Mouse (Mus musculus) neural tube, embryonic 13.5 days (tissue): ENCODE results near the gene Upk1a. TPM values are rescaled to one million over a fixed set of nuclear protein-coding genes. Genes with fewer than 3 reads are reported as not detected.
A peak's percentile ranks its signal among the peaks of the same experiment; 100 is the strongest.

Experiments used
- ATAC-seq: fragments of 200-750 bp; cut with Nextera tagmentation; 2 replicates; pipeline ENCODE4 v1.8.0; 2017; ENCODE audit warnings: low read depth, mild to moderate bottlenecking, moderate TSS enrichment, moderate library complexity
- H3K27ac ChIP-seq: fragments of 300-500 bp; sonication (generic); replicated peaks from 2 replicates; pipeline ENCODE4 v1.5.1; 2015; ENCODE audit warnings: moderate library complexity, mild to moderate bottlenecking, inconsistent platforms
- H3K27me3 ChIP-seq: fragments of 300-500 bp; sonication (generic); 2 replicates; pipeline ENCODE4 v1.6.1; 2015; ENCODE audit warnings: mild to moderate bottlenecking, inconsistent platforms
- H3K36me3 ChIP-seq: fragments of 300-500 bp; sonication (generic); 2 replicates; pipeline ENCODE4 v1.6.1; 2015; ENCODE audit warnings: mild to moderate bottlenecking, inconsistent platforms
- H3K4me1 ChIP-seq: fragments of 300-500 bp; sonication (generic); replicated peaks from 2 replicates; pipeline ENCODE4 v1.6.1; 2015; ENCODE audit warnings: inconsistent platforms
- H3K4me2 ChIP-seq: fragments of 300-500 bp; sonication (generic); 2 replicates; pipeline ENCODE4 v1.6.1; 2015; ENCODE audit warnings: inconsistent platforms, mild to moderate bottlenecking, moderate library complexity
- H3K4me3 ChIP-seq: fragments of 300-500 bp; sonication (generic); 2 replicates; pipeline ENCODE4 v1.5.1; 2015; ENCODE audit warnings: mild to moderate bottlenecking, inconsistent platforms
- H3K9ac ChIP-seq: fragments of 300-500 bp; sonication (generic); 2 replicates; pipeline ENCODE4 v1.6.1; 2015; ENCODE audit warnings: moderate library complexity, mild to moderate bottlenecking, inconsistent platforms
- H3K9me3 ChIP-seq: fragments of 300-500 bp; sonication (generic); 2 replicates; pipeline ENCODE4 v1.6.1; 2016; ENCODE audit warnings: inconsistent platforms
- WGBS: fragments of 180-500 bp; shearing (Covaris S2); methylation state at CpG from one replicate; pipeline ENCODE4 v1.1.7; 2015; 5-methylcytosine and 5-hydroxymethylcytosine counted together
- polyA plus RNA-seq: library from polyadenylated mRNA; unstranded; fragments of >200 nt; fragmentation: Nextera tagmentation; extraction: Ambion mirVana; gene quantifications from 2 replicates; pipeline ENCODE4 v1.2.1, GENCODE M21; 2015

Gene Upk1a
- polyA plus RNA-seq, 1 experiment from 2014 or later: 0.49 TPM

GRCm38 (mm10) chr7:30587842-30588667, 24.6 kb downstream of the Upk1a start:
- H3K9me3 ChIP-seq: no peaks in the 10 kb centered on the region
- peak; percentile 41 for ATAC-seq
- peak overlapping the region; percentile 99 for H3K9ac ChIP-seq
- H3K4me2 ChIP-seq: peak overlapping the region; percentile 98
- H3K27ac ChIP-seq: peak overlapping the region; percentile 96
- H3K4me3 ChIP-seq: peak overlapping the region; percentile 99
- under 1% methylated on average over 45 of the region's 67 CpGs for WGBS
- peaks cover 24% of the 10 kb centered on the region for H3K4me1 ChIP-seq
- peaks cover 37% of the 10 kb centered on the region for H3K36me3 ChIP-seq
- H3K27me3 ChIP-seq: no peaks in the 10 kb centered on the region

GRCm38 (mm10) chr7:30586455-30587020, 26.1 kb downstream of the Upk1a start:
- H3K4me2 ChIP-seq: peak overlapping the region; percentile 98
- no peak overlapping the region for H3K27ac ChIP-seq
- H3K9ac ChIP-seq: peak overlapping the region; percentile 99
- H3K9me3 ChIP-seq: no peaks in the 10 kb centered on the region
- peaks cover 52% of the 10 kb centered on the region for H3K36me3 ChIP-seq
- no peaks in the 10 kb centered on the region for H3K27me3 ChIP-seq
- ATAC-seq: no peak
- H3K4me1 ChIP-seq: peaks cover 24% of the 10 kb centered on the region
- 91% methylated on average over 28 of the region's 28 CpGs for WGBS
- peak overlapping the region; percentile 99; the same call in 1 of the 2 replicates for H3K4me3 ChIP-seq

GRCm38 (mm10) chr7:30585170-30585569, 27.5 kb downstream of the Upk1a start:
- Histone ChIP-seq H3K4me1 (peaks cover 23% of the 10 kb centered on the region), H3K36me3 (peaks cover 66% of the 10 kb centered on the region), H3K9ac (no peak overlapping the region), H3K4me2 (no peak overlapping the region), H3K4me3 (no peak overlapping the region), H3K27me3 (no peaks in the 10 kb centered on the region), H3K27ac (no peak overlapping the region), H3K9me3 (no peaks in the 10 kb centered on the region)
- WGBS: 98% methylated on average over 7 of the region's 7 CpGs
- ATAC-seq: no peak

GRCm38 (mm10) chr7:30584339-30584738, 28.3 kb downstream of the Upk1a start:
- 93% methylated on average over 10 of the region's 10 CpGs for WGBS
- no peaks in the 10 kb centered on the region for H3K9me3 ChIP-seq
- H3K36me3 ChIP-seq: peaks cover 74% of the 10 kb centered on the region
- ATAC-seq: no peak
- H3K27me3 ChIP-seq: no peaks in the 10 kb centered on the region
- H3K4me2 ChIP-seq: no peak overlapping the region
- H3K4me1 ChIP-seq: peaks cover 16% of the 10 kb centered on the region
- no peak overlapping the region for H3K4me3 ChIP-seq
- H3K9ac ChIP-seq: no peak overlapping the region
- H3K27ac ChIP-seq: no peak overlapping the region

GRCm38 (mm10) chr7:30581547-30581946, 31.1 kb downstream of the Upk1a start:
- no peak overlapping the region for H3K4me3 ChIP-seq
- H3K9ac ChIP-seq: no peak overlapping the region
- H3K27me3 ChIP-seq: no peaks in the 10 kb centered on the region
- no peak for ATAC-seq
- H3K27ac ChIP-seq: no peak overlapping the region
- peaks cover 4% of the 10 kb centered on the region for H3K4me1 ChIP-seq
- peaks cover 100% of the 10 kb centered on the region for H3K36me3 ChIP-seq
- 96% methylated on average over 16 of the region's 16 CpGs for WGBS
- H3K4me2 ChIP-seq: no peak overlapping the region
- no peaks in the 10 kb centered on the region for H3K9me3 ChIP-seq

- no peaks in the 10 kb centered on the region for H3K9me3 ChIP-seq
- no peak overlapping the region for H3K9ac ChIP-seq
- no peak for ATAC-seq
- WGBS: 93% methylated on average over 8 of the region's 8 CpGs
- no peak overlapping the region for H3K4me2 ChIP-seq
- H3K4me3 ChIP-seq: no peak overlapping the region
- no peak overlapping the region for H3K27ac ChIP-seq
- no peaks in the 10 kb centered on the region for H3K4me1 ChIP-seq
- H3K36me3 ChIP-seq: peaks cover 100% of the 10 kb centered on the region
- H3K27me3 ChIP-seq: no peaks in the 10 kb centered on the region
Observed at GRCm38 (mm10) chr7:30579950-30580349, 32.7 kb downstream of the Upk1a start.

GRCm38 (mm10) chr7:30572969-30573368, 39.7 kb downstream of the Upk1a start:
- Histone ChIP-seq H3K4me3 (no peak overlapping the region), H3K36me3 (peaks cover 97% of the 10 kb centered on the region), H3K4me2 (no peak overlapping the region), H3K27ac (no peak overlapping the region), H3K27me3 (no peaks in the 10 kb centered on the region), H3K9me3 (no peaks in the 10 kb centered on the region), H3K4me1 (no peaks in the 10 kb centered on the region), H3K9ac (0 out of 2 replicates have a peak overlapping the region, but pooled peaks have one; percentile 5)
- ATAC-seq: no peak
- 94% methylated on average over 2 of the region's 2 CpGs for WGBS

- Histone ChIP-seq H3K9me3 (no peaks in the 10 kb centered on the region), H3K27ac (no peak overlapping the region), H3K4me3 (no peak overlapping the region), H3K4me2 (no peak overlapping the region), H3K9ac (no peak overlapping the region), H3K27me3 (no peaks in the 10 kb centered on the region), H3K36me3 (peaks cover 95% of the 10 kb centered on the region), H3K4me1 (no peaks in the 10 kb centered on the region)
- 92% methylated on average over 5 of the region's 5 CpGs for WGBS
- no peak for ATAC-seq
Observed at GRCm38 (mm10) chr7:30572389-30572788, 40.3 kb downstream of the Upk1a start.

- H3K27ac ChIP-seq: no peak overlapping the region
- peaks cover 11% of the 10 kb centered on the region for H3K4me1 ChIP-seq
- ATAC-seq: no peak
- no peak overlapping the region for H3K4me3 ChIP-seq
- H3K9me3 ChIP-seq: no peaks in the 10 kb centered on the region
- H3K4me2 ChIP-seq: no peak overlapping the region
- peaks cover 72% of the 10 kb centered on the region for H3K36me3 ChIP-seq
- H3K27me3 ChIP-seq: no peaks in the 10 kb centered on the region
- H3K9ac ChIP-seq: no peak overlapping the region
- 89% methylated on average over 11 of the region's 11 CpGs for WGBS
Observed at GRCm38 (mm10) chr7:30567555-30567954, 45.1 kb downstream of the Upk1a start.

GRCm38 (mm10) chr7:30566033-30566432, 46.6 kb downstream of the Upk1a start:
- Histone ChIP-seq H3K4me1 (peaks cover 18% of the 10 kb centered on the region), H3K27me3 (no peaks in the 10 kb centered on the region), H3K27ac (no peak overlapping the region), H3K4me2 (no peak overlapping the region), H3K9ac (no peak overlapping the region), H3K36me3 (peaks cover 59% of the 10 kb centered on the region), H3K4me3 (no peak overlapping the region), H3K9me3 (no peaks in the 10 kb centered on the region)
- 92% methylated on average over 9 of the region's 9 CpGs for WGBS
- no peak for ATAC-seq

GRCm38 (mm10) chr7:30564970-30565571, 47.6 kb downstream of the Upk1a start, which contains the start of gene Igflr1:
Gene Igflr1, plus strand, starts transcription at chr7:30565427.
- Histone ChIP-seq H3K4me2 (peak within 1 kb of the TSS; percentile 88), H3K27ac (no peak within 1 kb of the TSS), H3K36me3 (peaks cover 50% of the 10 kb centered on the region), H3K4me1 (peaks cover 21% of the 10 kb centered on the region), H3K4me3 (peak within 1 kb of the TSS; percentile 87; the same call in 1 of the 2 replicates), H3K9ac (0 out of 2 replicates have a peak within 1 kb of the TSS, but pooled peaks have one; percentile 88), H3K27me3 (no peaks in the 10 kb centered on the region), H3K9me3 (no peaks in the 10 kb centered on the region)
- no peak for ATAC-seq
- 96% methylated on average over 12 of the region's 12 CpGs for WGBS

GRCm38 (mm10) chr7:30563906-30564280, 48.8 kb downstream of the Upk1a start:
- Histone ChIP-seq H3K4me3 (peak overlapping the region; percentile 87), H3K27ac (peak overlapping the region; percentile 94), H3K4me2 (peak overlapping the region; percentile 88), H3K9ac (peak overlapping the region; percentile 88), H3K27me3 (no peaks in the 10 kb centered on the region), H3K36me3 (peaks cover 38% of the 10 kb centered on the region), H3K4me1 (peaks cover 28% of the 10 kb centered on the region), H3K9me3 (no peaks in the 10 kb centered on the region)
- WGBS: 24% methylated on average over 6 of the region's 6 CpGs
- ATAC-seq: no peak
